Mouse (Mus musculus) megakaryocyte, embryonic 14.5 days (primary cell): ENCODE data around the gene Kcnab2.

Experiments used
- FLI1 ChIP-seq: IDR thresholded peaks from 2 replicates; pipeline ENCODE4 v1.6.1; 2012; ENCODE audit warnings: low read length, inconsistent platforms, mixed read lengths
- GATA1 ChIP-seq: IDR thresholded peaks from 3 replicates; pipeline ENCODE4 v1.6.1; 2012; ENCODE audit warnings: mixed read lengths, low read length, inconsistent platforms, borderline replicate concordance

- no peak for TF ChIP-seq GATA1
- TF ChIP-seq FLI1, result no peak
Observed at GRCm38 (mm10) chr4:152447731-152448665, 29.7 kb downstream of the Kcnab2 start.
